Mouse (Mus musculus) G1E (cell line): Measurements from ENCODE around the gene Ikzf4. TPM values are rescaled to one million over a fixed set of nuclear protein-coding genes. Genes with fewer than 3 reads are reported as not detected.
A peak's percentile ranks its signal among the peaks of the same experiment; 100 is the strongest.

Experiments used
- ATAC-seq: 2 replicates; pipeline ENCODE4 v1.8.0; 2016; ENCODE audit warnings: mild to moderate bottlenecking; ENCODE audit not compliant: insufficient number of reproducible peaks, poor library complexity, low FRiP score, severe bottlenecking; ENCODE audit errors: extremely low read depth
- DNase-seq: peaks from one replicate; pipeline ENCODE4 v3.0.0; 2012; ENCODE audit warnings: low spot score
- H3K27me3 ChIP-seq: 2 replicates; pipeline ENCODE4 v1.6.1; 2012; ENCODE audit warnings: mild to moderate bottlenecking, low read length, inconsistent platforms; ENCODE audit not compliant: insufficient read depth
- H3K36me3 ChIP-seq: replicated peaks from 2 replicates; pipeline ENCODE3; 2012; ENCODE audit warnings: mild to moderate bottlenecking, inconsistent platforms
- H3K4me1 ChIP-seq: 2 replicates; pipeline ENCODE4 v1.6.1; 2012; ENCODE audit warnings: low read depth, low read length, inconsistent platforms, mixed read lengths; ENCODE audit not compliant: insufficient read depth
- H3K4me3 ChIP-seq: 2 replicates; pipeline ENCODE4 v1.5.1; 2012; ENCODE audit warnings: low read depth, mild to moderate bottlenecking, inconsistent platforms, low read length, moderate library complexity, mixed read lengths
- H3K9me3 ChIP-seq: replicated peaks from 2 replicates; pipeline ENCODE4 v1.6.1; 2012; ENCODE audit warnings: inconsistent platforms
- CTCF ChIP-seq: IDR thresholded peaks from 2 replicates; pipeline ENCODE4 v1.5.1; 2012; ENCODE audit warnings: low read depth, low read length, inconsistent platforms, mixed read lengths
- GATA1 ChIP-seq: IDR thresholded peaks from 2 replicates; pipeline ENCODE4 v1.6.1; 2012; ENCODE audit warnings: borderline replicate concordance, low read length, inconsistent platforms, mixed read lengths
- GATA2 ChIP-seq: IDR thresholded peaks from 2 replicates; pipeline ENCODE4 v1.6.1; 2012; ENCODE audit warnings: low read depth, low read length, inconsistent platforms, borderline replicate concordance
- POLR2AphosphoS5 ChIP-seq: IDR thresholded peaks from 2 replicates; pipeline ENCODE4 v1.6.1; 2012; ENCODE audit warnings: low read depth, low read length, inconsistent platforms; ENCODE audit not compliant: insufficient replicate concordance
- TAL1 ChIP-seq: conservative IDR thresholded peaks from 2 replicates; pipeline ENCODE4 v1.6.1; 2012; ENCODE audit warnings: low read depth, low read length, inconsistent platforms, mixed read lengths
- polyA plus RNA-seq: library from polyadenylated mRNA; stranded (reverse); fragments of >175 nt; gene quantifications from 2 replicates; pipeline ENCODE4 v1.2.3, GENCODE M21; 2012
- total RNA-seq, 2 experiments: library from RNA; stranded (forward) in 1 of 2; stranded (reverse) in 1 of 2; fragments of 200-1000 nt in 1 of 2; fragments of >200 nt in 1 of 2; fragmentation: Nextera tagmentation in 1 of 2; gene quantifications; 2 replicates each; pipeline ENCODE4 v1.2.3; 2014 to 2017

The Ikzf4 gene
- total and polyA plus RNA-seq, 3 experiments: 1.7 to 11.4 (median 7.0) TPM

DNA sequence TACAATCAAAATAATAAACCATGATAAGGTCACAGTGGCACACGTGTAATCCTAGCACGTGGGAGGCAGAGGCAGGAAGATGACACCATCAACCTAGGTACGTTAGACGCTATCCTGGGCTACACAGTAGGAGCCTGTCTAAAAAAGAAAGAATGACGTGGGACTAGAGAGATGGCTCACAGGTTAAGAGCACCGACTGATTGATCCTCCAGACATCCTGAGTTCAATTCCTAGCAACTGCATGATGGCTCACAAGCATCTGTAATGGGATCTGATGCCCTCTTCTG lies 32.7 kb downstream of the Ikzf4 start:
- no peaks in the 10 kb centered on the region for H3K36me3 ChIP-seq
- H3K9me3 ChIP-seq: no peaks in the 10 kb centered on the region
- DNase-seq (no peak), ATAC-seq (no peak)
- H3K4me3 ChIP-seq: no peak overlapping the region
- TF ChIP-seq POLR2AphosphoS5: no peak
- no peak for TF ChIP-seq CTCF
- no peak for TF ChIP-seq GATA2
- no peak for TF ChIP-seq TAL1
- H3K27me3 ChIP-seq: peaks cover 12% of the 10 kb centered on the region; the same call in 1 of the 2 replicates
- H3K4me1 ChIP-seq: peaks cover 27% of the 10 kb centered on the region

DNA sequence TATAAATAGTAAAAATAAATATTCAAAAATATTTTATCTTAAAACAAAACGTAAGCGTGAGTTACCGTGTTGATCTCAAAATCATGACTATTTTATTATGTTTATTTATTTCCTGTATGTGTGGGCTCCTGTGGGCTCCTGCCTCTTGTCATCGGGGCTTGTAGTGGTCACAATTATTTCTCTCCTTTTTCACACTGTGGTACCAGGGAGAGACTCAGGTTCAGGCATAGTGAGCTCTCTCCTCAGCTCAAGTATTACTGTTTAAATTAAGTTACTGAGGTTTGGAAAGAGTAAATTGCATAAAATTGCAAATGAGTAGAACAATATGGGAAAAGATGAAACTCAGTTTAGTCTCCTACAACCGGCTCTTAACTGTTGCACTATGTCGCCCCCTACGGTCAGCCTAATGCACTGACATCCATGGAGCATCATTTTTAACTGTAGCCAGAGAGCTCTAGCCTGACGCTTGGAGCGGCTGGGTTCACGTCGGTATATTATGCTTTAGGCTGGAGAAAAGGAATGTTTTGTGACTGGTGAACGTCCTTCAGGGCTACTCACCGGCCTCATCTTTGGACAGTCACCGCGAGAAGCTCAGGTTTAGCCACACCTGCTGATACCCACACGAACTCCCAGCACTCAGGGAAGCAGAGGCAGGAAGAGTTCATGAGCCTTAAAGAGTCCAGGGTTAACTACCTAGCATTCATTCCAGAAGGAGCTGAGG lies 33.2 kb downstream of the Ikzf4 start:
- Histone ChIP-seq H3K27me3 (peaks cover 12% of the 10 kb centered on the region; the same call in 1 of the 2 replicates), H3K4me3 (no peak overlapping the region), H3K4me1 (peaks cover 27% of the 10 kb centered on the region), H3K9me3 (no peaks in the 10 kb centered on the region), H3K36me3 (no peaks in the 10 kb centered on the region)
- TF ChIP-seq TAL1 (no peak), CTCF (peak; percentile 86)
- DNase-seq (peak; percentile 56), ATAC-seq (peak; percentile 66; the same call in 1 of the 2 replicates)

DNA sequence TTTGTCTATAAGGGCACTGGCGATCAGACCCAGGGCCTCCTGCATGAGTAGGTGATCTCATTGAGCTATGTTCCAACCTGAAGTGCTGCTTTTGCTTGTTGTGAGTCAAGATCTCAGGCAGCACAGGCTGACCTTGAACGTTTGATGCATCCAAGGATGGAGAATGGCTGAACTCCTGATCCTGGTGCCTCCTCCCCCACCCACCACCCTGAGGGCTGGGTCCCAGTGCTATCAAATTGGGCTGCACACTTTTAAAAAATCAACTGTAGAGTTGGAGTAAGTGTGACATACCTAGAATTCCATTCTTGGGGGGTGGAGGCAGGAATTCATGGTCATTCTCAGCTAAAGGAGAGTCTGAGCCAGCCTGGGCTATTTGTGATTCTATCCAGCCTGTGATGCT lies 39.3 kb downstream of the Ikzf4 start:
- H3K36me3 ChIP-seq: no peaks in the 10 kb centered on the region
- TF ChIP-seq CTCF (no peak), POLR2AphosphoS5 (no peak), TAL1 (no peak), GATA1 (no peak), GATA2 (no peak)
- H3K9me3 ChIP-seq: no peaks in the 10 kb centered on the region
- H3K27me3 ChIP-seq: no peaks in the 10 kb centered on the region
- peaks cover 28% of the 10 kb centered on the region for H3K4me1 ChIP-seq
- ATAC-seq (no peak), DNase-seq (no peak)
- H3K4me3 ChIP-seq: no peak overlapping the region

DNA sequence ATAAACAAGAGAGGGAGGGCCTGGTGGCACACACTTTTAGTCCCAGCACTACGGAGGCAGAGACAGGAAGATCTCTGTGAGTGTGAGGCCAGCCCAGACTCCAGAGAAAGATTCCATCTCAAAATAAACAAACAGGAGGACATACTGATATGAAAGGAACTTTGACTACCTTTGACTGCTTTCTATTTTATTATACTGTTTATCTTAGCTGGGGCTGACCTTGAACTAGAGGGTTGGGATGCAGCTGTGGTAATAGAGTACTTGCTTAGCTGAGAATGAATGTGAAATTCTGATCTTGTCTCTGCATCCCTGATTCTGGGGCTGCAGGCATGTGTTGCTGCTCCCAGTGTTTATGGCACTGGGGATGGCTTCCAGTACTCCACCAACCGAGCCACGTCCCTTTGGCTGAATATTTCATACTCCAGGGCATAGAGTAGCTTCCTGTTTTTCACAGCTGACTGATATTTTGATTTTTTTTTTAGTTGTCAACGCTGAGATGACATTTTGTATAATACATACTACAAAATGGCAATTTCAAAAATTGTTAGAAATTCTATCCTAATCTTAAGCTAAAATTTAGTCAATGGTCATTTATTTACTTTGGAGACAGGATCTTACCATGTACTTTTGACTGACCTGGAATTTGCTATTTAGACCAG lies 43.2 kb downstream of the Ikzf4 start:
- H3K36me3 ChIP-seq: no peaks in the 10 kb centered on the region
- H3K4me1 ChIP-seq: peaks cover 28% of the 10 kb centered on the region
- TF ChIP-seq POLR2AphosphoS5 (no peak), TAL1 (no peak), CTCF (no peak), GATA2 (no peak), GATA1 (no peak)
- no peak for DNase-seq
- ATAC-seq: no peak
- H3K4me3 ChIP-seq: no peak overlapping the region
- peaks cover 10% of the 10 kb centered on the region for H3K27me3 ChIP-seq
- no peaks in the 10 kb centered on the region for H3K9me3 ChIP-seq

DNA sequence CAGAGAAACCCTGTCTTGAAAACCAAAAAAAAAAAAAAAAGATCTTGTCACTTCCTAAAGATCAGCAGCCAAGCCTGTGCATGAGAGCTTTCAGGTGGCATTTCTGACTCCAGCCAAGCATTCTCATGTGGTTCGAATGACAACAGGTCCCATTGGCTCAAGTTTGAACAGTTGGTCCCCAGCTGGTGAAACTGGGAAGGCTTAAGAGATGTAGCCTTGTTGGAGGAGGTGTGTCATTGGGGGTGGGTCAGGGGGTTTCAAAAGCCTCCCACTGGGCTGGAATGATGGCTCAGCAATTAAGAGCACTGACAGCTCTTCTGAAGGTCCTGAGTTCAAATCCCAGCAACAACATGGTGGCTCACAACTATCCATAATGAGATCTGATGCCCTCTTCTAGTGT lies 44.3 kb downstream of the Ikzf4 start:
- ATAC-seq: no peak
- no peak for TF ChIP-seq CTCF
- TF ChIP-seq GATA1: no peak
- TF ChIP-seq POLR2AphosphoS5: no peak
- TF ChIP-seq GATA2: no peak
- TF ChIP-seq TAL1: no peak
- Histone ChIP-seq H3K4me1 (peaks cover 24% of the 10 kb centered on the region), H3K27me3 (peaks cover 12% of the 10 kb centered on the region), H3K36me3 (no peaks in the 10 kb centered on the region), H3K9me3 (no peaks in the 10 kb centered on the region), H3K4me3 (no peak overlapping the region)
- no peak for DNase-seq

DNA sequence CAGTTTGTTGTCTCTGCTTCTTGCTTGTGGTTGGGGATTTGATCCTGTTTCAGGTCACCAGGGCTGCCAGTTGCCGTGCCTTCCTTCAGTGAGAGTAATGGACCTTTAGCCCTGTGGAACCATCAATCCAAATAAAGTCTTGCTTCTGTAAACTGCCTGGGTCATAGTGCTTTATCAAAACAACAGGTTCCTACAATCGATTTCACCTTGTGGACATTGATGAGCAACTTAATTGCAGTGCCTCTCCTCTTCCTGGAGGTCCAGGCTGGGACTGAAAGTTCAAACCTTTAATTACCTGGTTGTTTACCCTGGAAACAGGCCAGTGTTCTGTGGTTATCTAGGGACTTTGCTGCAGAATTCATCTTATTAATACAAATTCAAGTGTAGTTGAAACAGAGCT lies 47.3 kb downstream of the Ikzf4 start:
- Histone ChIP-seq H3K4me1 (peaks cover 8% of the 10 kb centered on the region), H3K27me3 (peaks cover 35% of the 10 kb centered on the region), H3K4me3 (no peak overlapping the region), H3K36me3 (no peaks in the 10 kb centered on the region), H3K9me3 (no peaks in the 10 kb centered on the region)
- DNase-seq (no peak), ATAC-seq (no peak)
- TF ChIP-seq GATA1: no peak
- no peak for TF ChIP-seq GATA2
- TF ChIP-seq POLR2AphosphoS5: no peak
- no peak for TF ChIP-seq TAL1
- TF ChIP-seq CTCF: no peak

DNA sequence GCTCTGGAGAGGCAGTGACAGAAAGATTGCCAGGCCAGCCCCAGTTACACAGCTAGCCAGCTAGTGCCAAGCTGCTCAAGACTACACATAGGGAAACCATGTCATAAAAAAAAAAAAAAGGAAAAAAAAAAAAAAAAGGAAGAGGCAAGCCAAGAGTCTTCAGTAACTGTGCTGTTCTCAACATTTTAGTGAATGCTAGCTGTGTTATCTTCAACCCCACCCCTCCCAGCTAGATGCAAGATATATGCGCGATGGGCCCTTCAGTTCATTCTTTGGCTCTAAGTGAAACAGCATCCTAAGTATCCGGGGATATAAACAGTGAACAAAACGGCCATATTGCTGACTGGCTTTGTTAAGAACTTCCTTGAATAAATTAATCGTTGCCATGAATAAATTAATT lies 53.0 kb downstream of the Ikzf4 start:
- no peak for DNase-seq
- ATAC-seq: no peak

More for the DNA sequence above, 53.0 kb downstream of the Ikzf4 start:
- H3K27me3 ChIP-seq: peaks cover 80% of the 10 kb centered on the region
- no peak overlapping the region for H3K4me3 ChIP-seq
- no peaks in the 10 kb centered on the region for H3K36me3 ChIP-seq
- peaks cover 40% of the 10 kb centered on the region for H3K4me1 ChIP-seq
- H3K9me3 ChIP-seq: no peaks in the 10 kb centered on the region
- TF ChIP-seq GATA2: no peak
- no peak for TF ChIP-seq TAL1
- no peak for TF ChIP-seq POLR2AphosphoS5
- no peak for TF ChIP-seq GATA1
- no peak for TF ChIP-seq CTCF
